Mouse (Mus musculus): ENCODE data around the gene Hoxa4. TPM values are rescaled to one million over a fixed set of nuclear protein-coding genes. Genes with fewer than 3 reads are reported as not detected.

Hoxa4 gene
- polyA plus RNA-seq, 1 experiment from 2014 or later = 1.6 TPM

DNA sequence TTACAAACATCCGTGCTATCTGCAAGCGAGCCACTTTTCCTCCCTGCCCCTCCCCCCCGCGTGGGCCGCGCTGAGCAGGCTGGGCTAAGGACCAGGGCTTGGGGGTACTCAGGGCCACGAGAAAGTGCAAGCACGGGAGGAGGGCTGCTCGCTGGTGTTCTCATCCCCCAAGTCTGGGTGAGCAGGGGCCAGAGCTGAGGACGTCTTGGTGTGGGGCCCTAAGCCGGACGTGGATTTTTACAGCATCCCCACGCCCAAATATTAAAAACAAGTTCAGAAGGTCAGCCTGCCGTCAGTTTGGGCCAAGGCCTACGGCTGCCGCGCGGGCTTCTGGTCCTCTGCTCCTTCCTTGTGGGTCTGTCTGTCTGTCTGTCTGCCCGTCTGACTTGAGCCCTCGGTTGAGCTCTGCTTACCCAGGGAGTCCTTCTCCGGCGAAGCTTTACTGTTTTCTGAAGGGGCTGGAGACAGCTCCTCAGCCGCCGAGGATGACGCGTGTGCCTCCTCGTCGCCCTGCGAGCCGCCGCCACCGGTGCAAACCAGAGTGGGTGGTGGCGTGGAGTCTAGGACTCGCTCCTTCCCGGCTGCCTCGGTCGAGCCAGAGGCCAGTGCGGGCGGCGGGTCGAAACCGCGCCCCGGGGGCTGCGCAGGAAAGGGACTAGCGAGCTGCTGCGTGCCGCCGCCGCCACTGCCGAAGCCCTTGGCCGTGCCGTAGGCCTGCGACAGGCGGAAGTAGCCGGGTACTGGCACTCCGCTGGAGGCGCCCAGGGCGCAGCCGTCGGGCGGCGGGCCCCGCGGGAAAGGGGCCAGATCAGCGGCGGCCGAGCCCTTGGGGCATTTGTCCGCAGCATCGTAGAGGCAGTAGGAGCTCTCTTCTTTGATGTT lies 42.2 kb upstream of the Hoxa4 start:
- peak overlapping the region; percentile 97 for H3K27ac ChIP-seq
- no peak for TF ChIP-seq CTCF (IDR thresholded peaks at IDR 0.05; ENCODE audit: low read depth)
- H3K36me3 ChIP-seq (ENCODE audit: insufficient read depth, low read length) = no peaks in the 10 kb centered on the region; the same call in 1 of the 2 replicates
- H3K9ac ChIP-seq (ENCODE audit: low read depth, low read length) = peak overlapping the region; percentile 98
- WGBS = under 1% methylated on average over 68 of the region's 70 CpGs
- H3K27me3 ChIP-seq (ENCODE audit: insufficient read depth, low read length) = no peaks in the 10 kb centered on the region
- DNase-seq (ENCODE audit: low spot score) (peak; percentile 87), ATAC-seq (replicated peaks; ENCODE audit: low FRiP score, low read depth) (peak; percentile 40)
- H3K9me3 ChIP-seq (replicated peaks; ENCODE audit: low read length) = no peaks in the 10 kb centered on the region
- H3K4me1 ChIP-seq (replicated peaks; ENCODE audit: insufficient read depth, low read length) = peaks cover 4% of the 10 kb centered on the region; the same call in 1 of the 2 replicates
- peak overlapping the region; percentile 85 for H3K4me3 ChIP-seq (replicated peaks; ENCODE audit: low read depth, low read length)
- H3K4me2 ChIP-seq (ENCODE audit: low read length) = peak overlapping the region; percentile 92

- Histone ChIP-seq H3K27ac (peak overlapping the region; percentile 97), H3K9me3 (replicated peaks; ENCODE audit: low read length) (no peaks in the 10 kb centered on the region), H3K36me3 (ENCODE audit: insufficient read depth, low read length) (no peaks in the 10 kb centered on the region; the same call in 1 of the 2 replicates), H3K9ac (ENCODE audit: low read depth, low read length) (peak overlapping the region; percentile 98), H3K4me3 (replicated peaks; ENCODE audit: low read depth, low read length) (peak overlapping the region; percentile 85), H3K4me1 (replicated peaks; ENCODE audit: insufficient read depth, low read length) (peaks cover 4% of the 10 kb centered on the region; the same call in 1 of the 2 replicates), H3K27me3 (ENCODE audit: insufficient read depth, low read length) (no peaks in the 10 kb centered on the region), H3K4me2 (ENCODE audit: low read length) (peak overlapping the region; percentile 92)
- ATAC-seq (replicated peaks; ENCODE audit: low FRiP score, low read depth) = no peak
- no peak for TF ChIP-seq CTCF (IDR thresholded peaks at IDR 0.05; ENCODE audit: low read depth)
- under 1% methylated on average over 23 of the region's 23 CpGs for WGBS
- no peak for DNase-seq (ENCODE audit: low spot score)
These were observed 41.5 kb upstream of the Hoxa4 start for GRCm38 (mm10) chr6:52232984-52233545.

- WGBS = under 1% methylated on average over 18 of the region's 18 CpGs
- TF ChIP-seq CTCF (IDR thresholded peaks at IDR 0.05; ENCODE audit: low read depth) = no peak
- Histone ChIP-seq H3K4me3 (replicated peaks; ENCODE audit: low read depth, low read length) (peak overlapping the region; percentile 85), H3K9ac (ENCODE audit: low read depth, low read length) (peak overlapping the region; percentile 98), H3K9me3 (replicated peaks; ENCODE audit: low read length) (no peaks in the 10 kb centered on the region), H3K27me3 (ENCODE audit: insufficient read depth, low read length) (no peaks in the 10 kb centered on the region), H3K27ac (peak overlapping the region; percentile 97), H3K4me1 (replicated peaks; ENCODE audit: insufficient read depth, low read length) (peaks cover 4% of the 10 kb centered on the region; the same call in 1 of the 2 replicates), H3K36me3 (ENCODE audit: insufficient read depth, low read length) (no peaks in the 10 kb centered on the region; the same call in 1 of the 2 replicates), H3K4me2 (ENCODE audit: low read length) (peak overlapping the region; percentile 92)
- no peak for DNase-seq (ENCODE audit: low spot score)
- ATAC-seq (replicated peaks; ENCODE audit: low FRiP score, low read depth) = no peak
These were observed 41.0 kb upstream of the Hoxa4 start for GRCm38 (mm10) chr6:52232568-52232965.

DNA sequence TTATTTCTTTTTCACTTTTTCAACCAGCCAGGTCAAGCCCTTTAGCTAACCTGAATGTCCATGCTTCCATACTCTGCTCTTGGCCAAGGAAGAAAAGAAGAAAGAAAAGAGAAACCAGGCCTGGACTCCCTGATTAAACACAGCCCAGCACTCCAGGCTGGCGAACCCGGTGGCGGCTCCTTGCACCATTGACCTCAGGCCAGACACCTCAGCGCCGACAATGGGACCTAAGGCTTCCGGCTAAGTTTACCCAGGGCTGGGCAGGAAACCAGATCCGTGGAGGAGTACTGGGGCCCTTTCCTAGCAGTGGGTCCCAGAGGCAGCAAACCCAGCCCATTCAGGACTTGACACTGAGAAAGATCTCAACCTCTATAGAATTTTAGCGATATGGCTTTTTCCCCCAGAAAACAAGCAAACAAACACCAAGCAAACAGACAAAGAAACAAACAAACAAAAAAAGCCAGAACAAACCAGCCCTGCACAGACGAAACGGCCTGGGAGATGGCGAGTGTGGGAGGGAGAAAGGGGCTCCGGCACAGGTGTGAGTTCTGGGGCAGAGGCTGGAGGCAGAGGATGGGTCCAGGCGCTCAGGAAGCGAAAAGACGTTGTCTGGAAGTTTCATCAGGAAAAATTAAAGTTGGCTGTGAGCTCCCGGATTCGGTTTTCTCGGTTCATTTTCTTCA lies 40.5 kb upstream of the Hoxa4 start:
- Histone ChIP-seq H3K4me3 (replicated peaks; ENCODE audit: low read depth, low read length) (peak overlapping the region; percentile 85), H3K9me3 (replicated peaks; ENCODE audit: low read length) (no peaks in the 10 kb centered on the region), H3K36me3 (ENCODE audit: insufficient read depth, low read length) (no peaks in the 10 kb centered on the region; the same call in 1 of the 2 replicates), H3K9ac (ENCODE audit: low read depth, low read length) (peak overlapping the region; percentile 98), H3K27me3 (ENCODE audit: insufficient read depth, low read length) (no peaks in the 10 kb centered on the region), H3K4me2 (ENCODE audit: low read length) (peak overlapping the region; percentile 92), H3K27ac (peak overlapping the region; percentile 97), H3K4me1 (replicated peaks; ENCODE audit: insufficient read depth, low read length) (peaks cover 5% of the 10 kb centered on the region; the same call in 1 of the 2 replicates)
- DNase-seq (ENCODE audit: low spot score) (peak; percentile 84), ATAC-seq (replicated peaks; ENCODE audit: low FRiP score, low read depth) (no peak)
- under 1% methylated on average over 18 of the region's 18 CpGs for WGBS
- no peak for TF ChIP-seq CTCF (IDR thresholded peaks at IDR 0.05; ENCODE audit: low read depth)

- no peak for TF ChIP-seq CTCF (IDR thresholded peaks at IDR 0.05; ENCODE audit: low read depth)
- Histone ChIP-seq H3K27ac (peak within 1 kb of the TSS; percentile 97), H3K4me1 (replicated peaks; ENCODE audit: insufficient read depth, low read length) (peaks cover 8% of the 10 kb centered on the region; the same call in 1 of the 2 replicates), H3K36me3 (ENCODE audit: insufficient read depth, low read length) (no peaks in the 10 kb centered on the region; the same call in 1 of the 2 replicates), H3K27me3 (ENCODE audit: insufficient read depth, low read length) (no peaks in the 10 kb centered on the region), H3K9me3 (replicated peaks; ENCODE audit: low read length) (no peaks in the 10 kb centered on the region), H3K4me3 (replicated peaks; ENCODE audit: low read depth, low read length) (peak within 1 kb of the TSS; percentile 85), H3K9ac (ENCODE audit: low read depth, low read length) (peak within 1 kb of the TSS; percentile 98), H3K4me2 (ENCODE audit: low read length) (peak within 1 kb of the TSS; percentile 92)
- DNase-seq (ENCODE audit: low spot score) (peak; percentile 89), ATAC-seq (replicated peaks; ENCODE audit: low FRiP score, low read depth) (peak; percentile 42)
- under 1% methylated on average over 14 of the region's 36 CpGs for WGBS
These were observed 39.1 kb upstream of the Hoxa4 start, which contains the start of gene Hoxa9 for GRCm38 (mm10) chr6:52230516-52231165. Gene Hoxa9, minus strand, starts transcription at chr6:52231089.
